Mouse (Mus musculus): Measurements from ENCODE around the gene Gm16253. TPM values are rescaled to one million over a fixed set of nuclear protein-coding genes. Genes with fewer than 3 reads are reported as not detected.

Gm16253 gene
- not detected in 3 replicates for total RNA-seq (2017)

DNA sequence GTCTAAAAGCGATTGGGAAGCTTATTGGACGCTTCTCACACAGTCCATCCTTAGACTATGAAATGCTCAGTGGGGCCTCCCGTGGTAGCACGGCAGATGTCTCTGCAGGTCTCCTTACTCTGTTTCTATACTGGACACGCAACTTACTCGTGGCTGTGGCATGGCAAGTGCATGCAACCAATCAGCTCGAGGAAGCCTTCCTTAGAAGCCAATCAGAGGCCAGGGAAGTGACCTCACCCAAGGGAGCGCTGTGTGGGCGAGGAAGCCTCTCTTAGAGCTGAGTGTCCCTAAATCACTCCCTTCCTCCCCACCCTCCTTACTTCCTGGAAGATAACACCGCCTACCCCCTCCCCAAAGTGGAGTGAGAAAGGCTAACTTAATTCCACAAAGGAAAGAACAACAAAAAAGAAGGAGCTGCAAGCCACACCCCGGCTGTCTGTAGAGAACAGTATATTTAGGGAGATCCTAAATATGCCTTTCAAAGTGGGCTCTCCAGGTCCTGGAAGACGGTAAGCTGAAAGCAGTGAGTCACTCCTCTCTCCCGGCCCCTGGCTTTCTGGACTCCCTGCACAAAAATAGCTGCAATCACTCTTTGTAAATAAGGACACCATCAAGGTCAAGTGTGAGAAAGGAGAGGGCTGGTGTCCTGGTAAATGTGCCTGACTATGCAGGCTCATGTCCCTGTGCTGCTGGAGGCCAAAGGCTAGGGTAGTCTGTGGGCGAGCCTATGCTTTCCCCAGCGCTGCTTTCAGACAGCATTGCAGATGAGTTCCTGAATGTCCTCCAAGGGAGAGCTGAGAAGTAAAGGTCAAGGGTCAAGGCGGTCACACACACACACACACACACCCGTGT, at the start of gene Gm16253:
TSS of gene Gm16253 (plus strand) at position 295 of the 852 bp plus-strand sequence.
- ATAC-seq (replicated peaks; ENCODE audit: insufficient number of reproducible peaks, low FRiP score, low TSS enrichment, poor library complexity, severe bottlenecking) = peak; percentile 84

DNA sequence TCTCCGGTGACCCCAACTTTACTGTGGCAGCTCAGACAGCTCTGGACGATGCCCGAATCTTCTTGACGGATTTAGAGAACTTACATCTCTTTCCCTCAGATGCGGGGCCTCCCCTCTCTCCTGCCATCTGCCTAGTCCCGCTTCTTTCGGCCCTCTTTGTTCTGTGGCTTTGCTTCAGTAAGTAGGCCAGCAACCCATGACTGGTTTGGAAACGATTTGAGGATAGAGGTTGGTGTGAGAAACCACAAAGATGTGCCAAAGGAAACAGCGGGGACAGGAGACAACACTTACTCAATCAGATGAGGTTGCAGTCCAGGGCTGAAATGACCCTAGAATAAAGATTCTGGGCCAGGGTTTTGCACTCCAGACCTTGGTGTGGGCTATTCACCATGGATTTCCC, 48.3 kb upstream of the Gm16253 start:
- no peak for ATAC-seq (replicated peaks; ENCODE audit: insufficient number of reproducible peaks, low FRiP score, low TSS enrichment, poor library complexity, severe bottlenecking)

DNA sequence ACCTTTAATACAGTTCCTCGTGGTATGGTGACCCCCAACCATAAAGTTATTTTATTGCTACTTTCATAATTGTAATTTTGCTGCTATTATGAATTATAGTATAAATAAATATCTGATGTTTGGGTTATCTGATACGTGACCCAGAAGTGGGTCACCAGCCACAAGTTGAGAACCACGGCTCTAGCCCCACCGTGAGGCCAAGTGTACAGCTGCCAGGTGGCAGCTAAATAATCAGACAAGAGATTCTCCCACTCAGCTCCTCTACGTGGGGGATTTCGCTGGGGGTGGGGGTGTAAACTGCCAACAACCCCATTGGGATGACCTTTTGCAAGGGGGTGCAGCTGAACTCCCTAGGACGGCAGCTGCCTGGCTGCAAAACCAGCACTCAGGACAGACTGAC, 44.7 kb upstream of the Gm16253 start:
- no peak for ATAC-seq (replicated peaks; ENCODE audit: insufficient number of reproducible peaks, low FRiP score, low TSS enrichment, poor library complexity, severe bottlenecking)

DNA sequence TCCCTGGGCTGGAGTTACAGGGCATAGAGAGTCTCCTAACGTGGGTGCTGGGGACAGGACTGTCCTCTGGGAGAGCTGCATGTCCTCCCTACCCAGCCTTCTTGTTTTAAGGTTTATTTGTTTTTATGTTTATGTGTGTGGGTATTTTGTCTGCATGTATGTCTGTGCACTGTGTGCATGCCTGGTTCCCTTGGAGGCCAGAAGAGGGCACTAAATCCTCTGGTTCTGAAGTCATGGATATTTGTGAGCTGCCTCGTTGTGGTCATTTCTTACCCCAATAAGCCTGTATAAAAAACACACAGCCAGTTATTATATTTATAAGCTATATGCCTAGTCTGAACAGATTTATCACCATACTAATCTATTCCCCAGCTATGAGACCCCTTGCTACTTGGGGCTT, 42.5 kb upstream of the Gm16253 start:
- no peak for ATAC-seq (replicated peaks; ENCODE audit: insufficient number of reproducible peaks, low FRiP score, low TSS enrichment, poor library complexity, severe bottlenecking)

DNA sequence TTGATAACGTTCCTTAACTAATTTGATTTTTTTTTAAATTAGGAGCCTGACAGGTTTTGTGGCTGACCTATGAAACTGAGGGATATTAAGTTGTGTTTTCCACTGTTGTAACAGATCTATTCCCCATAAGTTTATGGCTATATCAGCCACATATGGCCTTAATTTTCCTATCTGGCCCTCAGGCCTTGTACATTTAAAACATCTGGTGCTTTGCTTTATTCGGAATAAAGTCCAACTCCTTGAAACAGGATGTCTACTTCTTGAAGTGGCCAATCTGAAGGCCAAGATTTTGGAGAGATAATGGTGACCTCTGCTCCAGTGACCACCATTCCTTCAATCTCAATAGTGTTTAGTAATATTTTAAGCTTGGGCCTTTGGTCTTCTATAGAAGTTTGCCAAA, 37.5 kb upstream of the Gm16253 start:
- no peak for ATAC-seq (replicated peaks; ENCODE audit: insufficient number of reproducible peaks, low FRiP score, low TSS enrichment, poor library complexity, severe bottlenecking)

DNA sequence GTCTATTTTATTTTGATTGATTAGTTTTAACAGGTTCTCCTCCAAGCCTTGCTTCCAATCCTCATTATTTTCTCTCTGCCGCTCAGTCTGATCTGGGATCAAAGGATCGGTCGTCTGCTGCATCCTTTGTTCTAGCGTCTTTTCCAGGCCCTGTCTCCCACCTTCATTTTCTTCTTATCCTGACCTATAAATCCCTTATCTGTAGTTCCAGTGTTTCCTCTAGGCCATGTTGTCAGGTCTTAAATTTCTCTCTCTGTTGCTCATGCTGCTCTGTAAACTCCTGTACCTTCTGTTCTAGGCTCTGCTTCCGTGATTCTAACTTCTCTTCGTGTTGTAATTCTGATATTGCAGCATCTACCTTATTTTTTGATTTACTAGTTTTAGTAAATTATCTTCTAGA, 36.0 kb upstream of the Gm16253 start:
- ATAC-seq (replicated peaks; ENCODE audit: insufficient number of reproducible peaks, low FRiP score, low TSS enrichment, poor library complexity, severe bottlenecking) = no peak

DNA sequence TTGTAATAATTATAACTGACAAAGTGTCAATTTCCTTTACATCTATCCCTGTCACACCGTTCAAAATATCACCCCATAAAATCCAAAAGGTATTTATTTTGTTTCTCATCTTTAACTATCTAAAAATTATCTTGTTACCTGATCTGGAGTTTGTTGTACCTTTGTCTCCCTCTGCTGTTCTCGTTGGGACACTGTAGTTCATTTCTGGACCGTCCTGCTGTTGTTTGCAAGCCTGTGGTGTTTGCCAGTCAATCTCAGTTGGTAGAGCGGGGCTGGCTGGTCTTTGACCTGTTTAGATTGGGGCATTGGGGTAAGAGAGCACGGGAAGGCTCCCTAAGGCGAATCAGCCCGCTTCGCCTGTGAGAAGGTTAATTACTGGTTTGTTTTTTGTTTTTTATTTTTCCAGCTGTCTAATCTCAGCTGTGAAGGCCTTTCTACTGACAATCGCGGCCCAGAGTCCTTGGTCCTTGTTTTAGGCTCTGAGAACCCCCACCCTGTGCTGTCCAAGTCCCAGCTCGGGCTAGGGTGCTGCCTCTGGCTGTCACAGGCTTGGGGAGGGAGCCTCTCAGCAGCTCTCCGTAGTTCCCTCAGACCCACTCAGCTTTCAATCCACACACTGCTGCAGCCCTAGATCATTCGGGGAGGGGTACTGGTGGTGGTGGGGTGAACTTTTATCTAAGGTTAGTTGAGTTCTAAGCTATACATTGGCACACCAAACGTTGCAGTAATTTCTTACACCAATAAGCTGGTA, 35.3 kb upstream of the Gm16253 start:
- no peak for ATAC-seq (replicated peaks; ENCODE audit: insufficient number of reproducible peaks, low FRiP score, low TSS enrichment, poor library complexity, severe bottlenecking)

DNA sequence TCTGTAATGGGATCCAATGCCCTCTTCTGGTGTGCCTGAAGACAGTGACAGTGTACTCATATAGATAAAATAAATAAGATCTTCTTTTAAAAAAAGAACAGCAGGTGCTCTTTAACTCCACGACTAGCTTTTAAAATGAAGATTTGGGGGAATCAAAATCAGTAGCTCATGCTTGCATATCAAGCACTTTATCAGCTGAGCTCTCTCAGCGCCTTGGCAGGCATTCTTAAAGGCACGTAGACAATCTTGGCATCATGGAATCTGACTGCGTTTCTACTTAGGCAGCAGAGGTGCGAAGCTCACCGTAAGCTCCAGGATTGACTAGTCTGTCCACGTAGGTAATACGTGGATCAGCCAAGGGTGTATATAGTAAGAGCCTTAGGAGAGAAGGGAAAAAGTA, 34.2 kb upstream of the Gm16253 start:
- ATAC-seq (replicated peaks; ENCODE audit: insufficient number of reproducible peaks, low FRiP score, low TSS enrichment, poor library complexity, severe bottlenecking) = no peak

DNA sequence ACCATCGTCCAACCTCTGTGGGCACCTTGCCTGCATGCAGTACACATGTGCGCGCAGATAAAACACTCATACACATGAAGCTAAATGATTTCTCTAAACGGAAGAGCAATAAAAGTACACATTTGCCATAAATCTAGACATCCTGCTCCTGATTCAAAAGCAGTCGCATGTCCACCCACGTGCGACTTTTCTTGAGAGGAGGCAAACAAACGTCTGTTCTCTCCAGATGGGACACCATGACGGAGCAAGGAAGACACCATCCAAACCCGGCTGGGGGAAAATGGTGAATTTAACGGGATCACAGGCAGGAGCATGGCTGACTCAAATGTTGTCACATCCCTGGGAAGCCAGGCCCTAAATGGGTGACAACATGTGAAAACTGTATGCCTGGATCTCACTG, 33.4 kb upstream of the Gm16253 start:
- no peak for ATAC-seq (replicated peaks; ENCODE audit: insufficient number of reproducible peaks, low FRiP score, low TSS enrichment, poor library complexity, severe bottlenecking)

DNA sequence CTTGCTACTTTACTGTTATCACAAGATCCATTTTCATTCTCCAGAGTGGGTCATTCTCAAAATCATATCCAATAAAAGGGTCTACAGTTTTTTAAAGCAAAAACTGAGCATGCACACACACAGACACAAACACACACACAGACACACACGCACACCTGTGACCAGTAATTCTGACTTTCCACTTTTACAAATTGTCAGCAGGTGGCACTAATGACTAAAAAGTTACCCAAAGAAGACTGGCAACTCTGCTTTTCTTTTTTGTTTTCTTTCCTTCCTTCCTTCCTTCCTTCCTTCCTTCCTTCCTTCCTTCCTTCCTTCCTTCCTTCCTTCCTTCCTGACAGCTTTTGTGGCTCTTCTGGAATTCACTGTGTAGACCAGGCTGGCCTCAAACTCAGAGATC, 31.2 kb upstream of the Gm16253 start:
- no peak for ATAC-seq (replicated peaks; ENCODE audit: insufficient number of reproducible peaks, low FRiP score, low TSS enrichment, poor library complexity, severe bottlenecking)

DNA sequence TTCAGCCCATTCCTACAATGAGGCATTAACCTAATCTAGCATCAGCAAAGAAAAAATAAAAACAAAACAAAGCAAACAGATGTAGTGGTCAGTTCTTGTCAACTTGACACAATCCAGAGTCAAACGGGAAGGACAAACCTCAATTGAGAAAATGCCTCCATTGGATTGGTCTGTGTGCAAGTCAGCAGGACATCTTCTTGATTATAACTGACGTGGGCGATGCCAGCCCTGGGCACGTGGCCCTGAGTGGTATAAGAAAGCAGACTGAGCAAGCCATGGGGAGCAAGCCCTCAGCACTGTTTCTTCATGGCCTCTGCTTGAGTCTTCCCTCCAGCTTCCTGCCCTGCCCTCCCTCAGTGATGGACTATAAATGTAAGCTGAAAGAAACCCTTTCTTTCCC, 29.9 kb upstream of the Gm16253 start:
- no peak for ATAC-seq (replicated peaks; ENCODE audit: insufficient number of reproducible peaks, low FRiP score, low TSS enrichment, poor library complexity, severe bottlenecking)

DNA sequence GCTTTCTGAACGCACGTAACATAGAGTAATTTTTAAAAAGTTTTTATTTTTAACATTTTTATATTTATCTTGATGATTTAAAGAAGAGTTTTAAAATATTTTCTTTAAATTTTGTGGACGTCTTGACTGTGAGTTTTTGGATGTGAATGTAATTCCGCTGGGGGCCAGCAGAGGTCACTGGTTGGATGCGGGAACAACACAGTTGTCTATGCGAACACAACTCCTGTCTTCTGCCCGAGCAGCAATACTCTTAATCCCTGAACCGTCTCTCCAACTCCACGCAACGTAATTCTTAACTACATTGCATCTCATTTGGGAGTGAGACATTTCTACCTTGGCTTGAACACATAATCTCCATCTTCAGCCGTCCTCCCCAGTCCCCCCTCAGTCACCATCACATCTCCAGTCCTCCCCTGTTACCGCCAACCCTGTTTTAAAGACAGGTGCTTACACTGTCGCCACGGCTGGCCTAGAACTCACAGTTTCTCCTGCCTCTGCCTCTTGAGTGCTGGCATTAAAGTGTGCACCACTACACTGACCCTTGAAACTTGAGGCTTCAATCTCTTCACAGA, 29.3 kb upstream of the Gm16253 start:
- peak; percentile 87 for ATAC-seq (replicated peaks; ENCODE audit: insufficient number of reproducible peaks, low FRiP score, low TSS enrichment, poor library complexity, severe bottlenecking)

DNA sequence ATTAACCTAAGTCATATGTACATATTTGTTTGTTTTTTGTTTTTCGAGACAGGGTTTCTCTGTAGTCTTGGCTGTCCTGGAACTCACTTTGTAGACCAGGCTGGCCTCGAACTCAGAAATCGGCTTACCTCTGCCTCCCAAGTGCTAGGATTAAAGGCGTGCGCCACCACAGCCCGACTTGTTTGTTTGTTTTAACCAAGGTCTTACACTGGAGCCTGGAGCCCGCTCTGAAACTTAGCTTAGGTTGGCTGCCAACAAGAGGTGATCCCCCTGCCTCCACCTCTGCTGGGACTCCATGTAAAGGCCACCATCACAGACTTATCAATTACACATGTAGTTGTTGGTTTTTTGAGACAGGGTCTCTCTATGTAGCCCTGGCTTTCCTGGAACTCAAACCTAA, 28.0 kb upstream of the Gm16253 start:
- ATAC-seq (replicated peaks; ENCODE audit: insufficient number of reproducible peaks, low FRiP score, low TSS enrichment, poor library complexity, severe bottlenecking) = no peak

DNA sequence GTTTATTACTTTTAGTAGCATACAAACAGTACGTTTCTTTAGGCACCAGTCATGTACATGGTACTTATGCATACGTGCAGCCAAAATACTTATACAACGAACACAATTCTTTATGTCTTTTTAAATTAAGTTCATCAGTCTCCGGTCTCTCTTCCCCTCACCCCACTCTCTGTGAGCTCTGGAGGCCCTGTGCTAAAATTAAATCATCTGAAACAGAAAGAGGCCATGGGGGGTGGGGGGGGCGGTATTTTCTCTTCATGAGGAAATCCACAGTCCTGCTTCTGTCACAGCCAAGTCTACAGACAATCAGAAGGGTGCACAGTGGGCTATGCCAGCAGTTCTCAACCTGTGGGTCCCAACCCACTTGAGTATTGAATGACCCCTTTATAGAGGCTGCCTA, 27.4 kb upstream of the Gm16253 start:
- ATAC-seq (replicated peaks; ENCODE audit: insufficient number of reproducible peaks, low FRiP score, low TSS enrichment, poor library complexity, severe bottlenecking) = no peak

DNA sequence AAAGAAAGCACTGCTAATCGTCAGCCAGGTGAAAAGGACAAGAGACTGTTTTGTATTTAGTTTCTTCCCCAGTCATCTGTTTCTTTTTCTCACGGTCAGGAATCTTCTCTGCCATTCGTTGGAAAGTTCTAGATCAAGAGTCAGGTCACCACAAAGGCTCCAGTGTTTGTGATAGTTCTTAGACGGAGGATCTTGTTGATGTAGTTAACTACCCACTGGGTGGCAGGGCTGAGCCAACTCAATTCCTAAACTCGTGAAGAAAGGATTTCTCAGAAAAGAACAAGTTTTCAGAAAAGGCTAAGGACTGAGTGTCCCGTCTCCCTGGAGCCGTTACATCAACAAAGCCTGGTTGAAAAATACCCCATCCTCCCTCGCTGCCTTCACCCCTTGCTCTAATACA, 25.6 kb upstream of the Gm16253 start:
- no peak for ATAC-seq (replicated peaks; ENCODE audit: insufficient number of reproducible peaks, low FRiP score, low TSS enrichment, poor library complexity, severe bottlenecking)

DNA sequence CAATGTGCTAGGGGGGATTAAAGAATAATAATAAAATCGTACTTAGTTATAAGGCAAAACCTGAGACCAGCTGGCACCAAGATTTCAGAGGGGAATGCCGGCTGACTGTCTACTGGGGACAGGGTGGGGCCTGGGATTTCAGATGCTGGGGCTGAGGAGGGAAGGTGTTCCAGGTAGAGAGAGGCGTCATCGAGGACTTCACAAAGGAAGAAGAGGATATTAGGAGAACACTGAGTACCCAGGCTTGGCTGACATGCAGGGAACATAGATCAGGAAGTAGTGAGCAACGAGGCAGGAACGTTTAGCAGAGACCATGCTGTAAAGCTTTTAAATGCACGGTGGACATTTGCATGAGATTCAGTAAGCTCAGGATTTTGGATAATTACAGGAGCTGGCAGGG, 24.9 kb upstream of the Gm16253 start:
- no peak for ATAC-seq (replicated peaks; ENCODE audit: insufficient number of reproducible peaks, low FRiP score, low TSS enrichment, poor library complexity, severe bottlenecking)

DNA sequence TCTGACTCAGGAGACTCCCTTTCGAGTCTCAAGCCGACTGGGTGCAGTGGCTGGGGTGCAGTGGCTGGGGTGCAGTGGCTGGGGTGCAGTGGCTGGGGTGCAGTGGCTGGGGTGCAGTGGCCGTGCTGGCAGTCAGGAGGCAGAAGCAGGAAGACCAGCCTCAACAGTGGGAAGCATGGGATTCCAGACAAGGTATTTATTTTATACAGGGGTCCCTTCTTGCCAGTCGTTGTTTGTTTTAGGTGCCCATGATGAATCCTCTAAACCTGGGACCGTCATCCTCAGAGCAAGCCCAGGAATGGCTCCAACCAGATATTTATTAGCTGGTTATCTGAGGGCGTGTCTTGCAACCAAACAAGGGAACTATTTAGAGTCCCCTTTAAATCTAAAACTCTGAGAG, 23.2 kb upstream of the Gm16253 start:
- ATAC-seq (replicated peaks; ENCODE audit: insufficient number of reproducible peaks, low FRiP score, low TSS enrichment, poor library complexity, severe bottlenecking) = no peak

DNA sequence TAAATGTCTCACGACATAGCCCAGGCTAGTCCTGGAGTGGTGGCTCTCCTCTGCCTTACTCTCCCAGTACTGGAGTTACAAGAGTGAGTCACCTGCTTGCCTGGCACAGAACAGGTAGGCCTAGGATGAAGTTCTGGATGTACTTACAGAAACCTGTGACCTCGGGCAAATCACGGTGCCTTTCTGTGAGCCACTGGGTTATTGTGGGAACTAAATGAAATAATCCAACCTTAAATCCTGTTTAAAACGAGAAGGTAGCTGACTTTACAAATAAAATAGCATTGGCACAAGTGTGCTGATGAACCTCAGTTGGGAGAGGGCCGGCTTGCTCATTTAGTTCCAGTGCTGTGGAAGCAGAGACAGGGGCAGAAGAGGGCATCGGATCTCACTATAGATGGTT, 22.5 kb upstream of the Gm16253 start:
- ATAC-seq (replicated peaks; ENCODE audit: insufficient number of reproducible peaks, low FRiP score, low TSS enrichment, poor library complexity, severe bottlenecking) = no peak

DNA sequence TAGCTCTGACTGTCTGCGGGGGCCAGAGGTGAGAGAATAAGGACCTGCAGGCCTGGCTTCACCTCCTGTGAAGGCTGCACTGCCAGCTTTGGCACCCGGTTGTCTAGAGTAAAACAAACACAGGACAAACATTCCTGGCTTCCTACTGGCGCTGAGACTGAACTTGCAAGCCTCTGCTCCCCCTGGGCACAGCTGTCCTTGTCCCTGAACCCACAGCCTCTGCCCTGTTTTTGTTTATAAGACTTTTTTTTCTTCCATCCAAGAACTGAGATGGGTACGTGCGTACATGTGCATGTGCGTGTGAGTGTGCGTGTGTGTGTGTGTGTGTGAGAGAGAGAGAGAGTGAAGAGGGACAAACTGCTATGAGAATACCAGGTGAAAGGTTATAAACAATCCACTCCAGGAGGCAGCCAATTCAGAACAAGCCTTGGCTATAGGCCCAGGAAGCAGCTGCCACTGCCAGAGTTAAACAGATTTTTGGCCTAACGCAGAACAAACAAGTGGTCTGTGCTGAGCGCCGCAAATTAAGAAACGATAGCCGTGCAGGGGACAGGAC, 21.7 kb upstream of the Gm16253 start:
- no peak for ATAC-seq (replicated peaks; ENCODE audit: insufficient number of reproducible peaks, low FRiP score, low TSS enrichment, poor library complexity, severe bottlenecking)
